ENCODE assay signal across 9 mouse cellular contexts in the genomic region with DNA sequence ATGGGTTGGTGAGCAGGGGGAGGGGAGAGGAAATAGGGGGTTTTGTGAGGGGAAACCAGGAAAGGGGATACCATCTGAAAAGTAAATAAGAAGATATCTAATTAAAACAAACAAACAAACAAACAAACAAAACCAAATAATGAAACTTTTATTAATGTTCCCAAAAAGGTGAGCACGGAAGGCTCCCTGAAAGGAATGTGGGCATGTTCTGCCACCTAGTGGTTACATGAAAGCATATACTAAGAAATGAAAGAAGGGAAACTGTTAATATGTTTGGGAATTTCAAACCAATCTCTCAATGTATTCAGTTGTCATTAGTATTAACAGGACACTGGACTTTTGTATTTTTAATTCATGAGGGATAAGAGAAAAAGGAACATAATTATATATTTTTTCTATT. TPM values are rescaled to one million over a fixed set of nuclear protein-coding genes. Genes with fewer than 3 reads are reported as not detected.
DNase-seq lines count a peak whose midpoint lies in the region; ATAC-seq and TF ChIP-seq lines count a peak whose summit lies in the region.
"Had no signal": no experiment of that assay in that cellular context is flagged by ENCODE, and none has a peak within 500 bp of the region (broad histone marks: within the 10 kb centered on the region; RNA-seq: fewer than 3 reads in every experiment).

No protein-coding gene starts in this region.

- TF ChIP-seq POLR2A in cerebellum, adult 2 months (IDR thresholded peaks at IDR 0.05; ENCODE audit: borderline replicate concordance, insufficient read depth, low read length), result no peak
- no peak for TF ChIP-seq POLR2A in liver, adult 2 months (IDR thresholded peaks at IDR 0.05; ENCODE audit: extremely low read depth, insufficient read depth, low read length)

- no peak for ATAC-seq in liver, embryonic 12.5 days

- DNase-seq in cerebellum, adult 2 months, result peak in 1 of 2 experiments; percentile 30
- no peak for DNase-seq in cerebellum, adult 11 months
- peak; percentile 20 for DNase-seq in liver, adult 2 months (ENCODE audit: extremely low read depth, low read depth, low spot score)
- DNase-seq in cerebellum, postnatal 36 days, result peak; percentile 30 to 43
- DNase-seq in kidney, postnatal 36 days, result peak; percentile 37 to 62
- no peak for DNase-seq in urinary bladder, postnatal 4 days (ENCODE audit: low spot score in 2 of 2)
- DNase-seq in spleen, adult 18-20 months, result no peak

- no peaks in the 10 kb centered on the region for H3K36me3 ChIP-seq in liver, adult 2 months (ENCODE audit: control insufficient read depth, insufficient read depth, low read length)
- no peaks in the 10 kb centered on the region for H3K36me3 ChIP-seq in liver, embryonic 12.5 days
- H3K36me3 ChIP-seq: G1E had no signal

- TF ChIP-seq CTCF in cerebellum, adult 2 months (IDR thresholded peaks at IDR 0.05; ENCODE audit: borderline replicate concordance, insufficient read depth, low read depth, low read length), result peak; percentile 50; the same call in 1 of the 2 replicates
- peak; percentile 55 for TF ChIP-seq CTCF in liver, adult 2 months (IDR thresholded peaks at IDR 0.05; ENCODE audit: low read depth, low read length)

- no peak overlapping the region for H3K9ac ChIP-seq in liver, adult 2 months (ENCODE audit: low read depth, low read length)
- no peak overlapping the region for H3K9ac ChIP-seq in liver, embryonic 12.5 days

- no peaks in the 10 kb centered on the region for H3K4me1 ChIP-seq in cerebellum, adult 2 months (ENCODE audit: control insufficient read depth, insufficient read depth, low read length)
- no peaks in the 10 kb centered on the region for H3K4me1 ChIP-seq in liver, adult 2 months (ENCODE audit: control insufficient read depth, insufficient read depth, low read length)
- no peaks in the 10 kb centered on the region for H3K4me1 ChIP-seq in liver, embryonic 12.5 days

- H3K4me3 ChIP-seq in cerebellum, adult 2 months (replicated peaks; ENCODE audit: insufficient read depth, low read depth, low read length), result no peak overlapping the region
- H3K4me3 ChIP-seq in liver, adult 2 months (ENCODE audit: insufficient read depth, low read depth, low read length), result no peak overlapping the region
- no peak overlapping the region for H3K4me3 ChIP-seq in liver, embryonic 12.5 days

- no peaks in the 10 kb centered on the region for H3K27me3 ChIP-seq in cerebellum, adult 2 months (ENCODE audit: control insufficient read depth, insufficient read depth, low read length)
- no peaks in the 10 kb centered on the region for H3K27me3 ChIP-seq in liver, adult 2 months (ENCODE audit: control insufficient read depth, insufficient read depth, low read length)
- H3K27me3 ChIP-seq in liver, embryonic 12.5 days (replicated peaks), result no peaks in the 10 kb centered on the region

- H3K9me3 ChIP-seq in liver, embryonic 12.5 days (replicated peaks), result no peaks in the 10 kb centered on the region
- H3K9me3 ChIP-seq: G1E had no signal

- H3K4me2 ChIP-seq in liver, embryonic 12.5 days, result no peak overlapping the region

- no peak overlapping the region for H3K27ac ChIP-seq in cerebellum, adult 2 months (ENCODE audit: insufficient read depth, low read length)
- H3K27ac ChIP-seq in liver, adult 2 months (replicated peaks; ENCODE audit: insufficient read depth, low read depth, low read length), result no peak overlapping the region
- no peak overlapping the region for H3K27ac ChIP-seq in liver, embryonic 12.5 days

- 0% methylated on average over 1 of the region's 1 CpGs for whole genome bisulfite sequencing in cerebellum, adult 2 months
- WGBS in liver, adult 2 months, result 0% methylated on average over 1 of the region's 1 CpGs
- WGBS in liver, embryonic 12.5 days (ENCODE audit: insufficient replicate concordance), result 2% methylated on average over 1 of the region's 1 CpGs

- no peaks in the 10 kb centered on the region for H3K79me2 ChIP-seq in liver, adult 2 months (ENCODE audit: control insufficient read depth, insufficient read depth, low read length)

RNA-seq across cellular contexts. Expression of a gene that starts 10.3 kb away (rescaled TPM):
- polyA plus RNA-seq in cerebellum, adult 2 months (2012; rRNA removed), result 9.2 and 10.7 TPM in 2 replicates
- 1.8 and 1.9 TPM in 2 replicates for total RNA-seq in liver, adult 2 months (2014; rRNA removed)
- polyA plus RNA-seq in liver, adult 2 months (2012; rRNA removed), result 0.81 and 0.83 TPM in 2 replicates
- polyA plus RNA-seq in liver, embryonic 12.5 days (2016; fragmentation: Nextera tagmentation; extraction: Ambion mirVana), result 0.20 and 0.24 TPM in 2 replicates
- polyA plus RNA-seq: G1E had no signal

RNA-seq across cellular contexts. Expression of a gene that starts 31.3 kb away (rescaled TPM):
- polyA plus RNA-seq in cerebellum, adult 2 months (2012; rRNA removed), result 11.5 and 12.5 TPM in 2 replicates
- 6.6 and 8.2 TPM in 2 replicates for total RNA-seq in liver, adult 2 months (2014; rRNA removed)
- 2.2 and 4.0 TPM in 2 replicates for polyA plus RNA-seq in liver, adult 2 months (2012; rRNA removed)
- 18.4 and 19.2 TPM in 2 replicates for polyA plus RNA-seq in liver, embryonic 12.5 days (2016; fragmentation: Nextera tagmentation; extraction: Ambion mirVana)
- polyA plus RNA-seq: G1E had no signal

Comparison
In these comparisons a context has a peak if more than half of its experiments do, and no peak if none do; other contexts are left out.
1. DNase-seq: peak in liver, adult 2 months (single experiment), cerebellum, postnatal 36 days (2 of 2) and kidney, postnatal 36 days (2 of 2); none in cerebellum, adult 11 months (single experiment), urinary bladder, postnatal 4 days (0 of 2) and spleen, adult 18-20 months (0 of 2).